Mouse (Mus musculus) hindbrain, embryonic 10.5 days (tissue): ENCODE results near the gene Vps37b. TPM values are rescaled to one million over a fixed set of nuclear protein-coding genes. Genes with fewer than 3 reads are reported as not detected.
A peak's percentile ranks its signal among the peaks of the same experiment; 100 is the strongest.

Experiments
- DNase-seq: peaks from one replicate; pipeline ENCODE4 v3.0.0-alpha.2; 2017; ENCODE audit warnings: low spot score
- H3K27ac ChIP-seq: fragments of 300-500 bp; sonication (generic); 2 replicates; pipeline ENCODE4 v1.5.1; 2016; ENCODE audit warnings: mild to moderate bottlenecking, moderate library complexity
- H3K27me3 ChIP-seq: fragments of 300-500 bp; sonication (generic); 2 replicates; pipeline ENCODE4 v1.6.1; 2016; ENCODE audit warnings: mild to moderate bottlenecking; ENCODE audit not compliant: poor library complexity, insufficient read depth, severe bottlenecking
- H3K36me3 ChIP-seq: fragments of 300-500 bp; sonication (generic); 2 replicates; pipeline ENCODE4 v1.6.1; 2016; ENCODE audit warnings: mild to moderate bottlenecking, moderate library complexity
- H3K4me1 ChIP-seq: fragments of 300-500 bp; sonication (generic); replicated peaks from 2 replicates; pipeline ENCODE4 v1.6.1; 2016; ENCODE audit warnings: mild to moderate bottlenecking
- H3K4me3 ChIP-seq: fragments of 300-500 bp; sonication (generic); 2 replicates; pipeline ENCODE4 v1.5.1; 2016; ENCODE audit warnings: mild to moderate bottlenecking, moderate library complexity
- H3K9me3 ChIP-seq: fragments of 300-500 bp; sonication (generic); 2 replicates; pipeline ENCODE4 v1.6.1; 2016; ENCODE audit warnings: mild to moderate bottlenecking, moderate library complexity
- WGBS: fragments of 180-500 bp; shearing (Covaris S2); methylation state at CpG from one replicate; pipeline ENCODE4 v1.1.7; 2016; 5-methylcytosine and 5-hydroxymethylcytosine counted together
- polyA plus RNA-seq: library from polyadenylated mRNA; unstranded; fragments of >200 nt; fragmentation: Nextera tagmentation; extraction: Ambion mirVana; gene quantifications from 2 replicates; pipeline ENCODE4 v1.2.1, GENCODE M21; 2016

The Vps37b gene
- polyA plus RNA-seq, 1 experiment from 2014 or later: 71.8 TPM

DNA sequence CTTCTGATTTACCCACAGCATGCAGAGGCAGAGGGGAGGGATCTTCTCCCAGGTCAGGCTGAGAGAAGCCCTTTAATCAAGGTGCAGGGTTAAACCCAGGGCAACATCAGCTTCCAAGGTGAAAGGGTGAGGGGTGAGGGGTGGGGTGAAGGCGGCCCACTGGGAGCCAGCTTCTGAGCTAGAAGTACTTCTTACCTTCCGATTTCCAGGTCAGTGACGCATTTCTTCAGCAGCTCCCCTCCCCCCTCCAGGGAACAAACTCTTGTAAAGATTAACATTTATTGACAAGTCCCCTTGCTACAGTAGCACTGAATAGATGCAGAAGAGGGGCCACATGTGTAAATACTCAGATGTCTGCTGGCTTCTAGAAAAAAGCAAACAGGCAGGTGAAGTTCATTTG lies 54.8 kb downstream of the Vps37b start:
- 45% methylated on average over 3 of the region's 3 CpGs for WGBS

DNA sequence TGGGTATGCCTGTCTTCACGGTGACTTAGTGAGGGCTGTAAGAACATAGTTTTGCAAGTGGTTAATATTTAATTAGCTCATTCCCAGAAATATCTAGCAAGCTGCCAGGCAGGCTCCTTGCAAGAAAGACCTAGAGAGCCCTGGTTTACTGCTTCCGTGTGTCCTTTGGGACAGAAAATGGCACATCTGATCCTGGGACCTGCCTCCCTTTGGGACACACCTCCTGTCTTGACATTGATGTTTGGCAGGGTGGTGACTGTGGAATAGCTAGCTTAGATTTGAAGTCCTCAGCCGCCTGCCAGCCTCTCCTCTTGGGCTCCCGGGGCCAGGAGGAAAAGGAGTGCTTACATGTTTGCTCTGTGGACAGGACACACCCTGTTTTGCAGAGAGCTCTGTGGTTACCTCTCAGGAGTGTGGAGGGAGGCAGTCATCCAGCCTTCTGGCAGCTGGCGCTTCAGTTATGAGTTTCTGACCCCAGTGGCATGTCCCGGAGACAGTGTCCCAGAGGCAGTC lies 56.3 kb downstream of the Vps37b start:
- Histone ChIP-seq H3K4me1 (peaks cover 57% of the 10 kb centered on the region), H3K27me3 (peaks cover 54% of the 10 kb centered on the region), H3K4me3 (no peak overlapping the region), H3K36me3 (no peaks in the 10 kb centered on the region), H3K9me3 (no peaks in the 10 kb centered on the region), H3K27ac (no peak overlapping the region)
- WGBS: 80% methylated on average over 6 of the region's 6 CpGs
- no peak for DNase-seq

More for the DNA sequence above, 54.8 kb downstream of the Vps37b start:
- Histone ChIP-seq H3K4me3 (no peak overlapping the region), H3K36me3 (no peaks in the 10 kb centered on the region), H3K9me3 (no peaks in the 10 kb centered on the region), H3K27ac (no peak overlapping the region), H3K4me1 (peaks cover 61% of the 10 kb centered on the region), H3K27me3 (peaks cover 43% of the 10 kb centered on the region)
- DNase-seq: no peak

GRCm38 (mm10) chr5:123974616-123975111 lies 57.4 kb downstream of the Vps37b start:
- no peak overlapping the region for H3K27ac ChIP-seq
- H3K4me3 ChIP-seq: peak overlapping the region; percentile 77
- WGBS: 40% methylated on average over 11 of the region's 11 CpGs
- peaks cover 59% of the 10 kb centered on the region for H3K27me3 ChIP-seq
- H3K9me3 ChIP-seq: no peaks in the 10 kb centered on the region
- H3K36me3 ChIP-seq: no peaks in the 10 kb centered on the region
- DNase-seq: no peak
- H3K4me1 ChIP-seq: peaks cover 53% of the 10 kb centered on the region

DNA sequence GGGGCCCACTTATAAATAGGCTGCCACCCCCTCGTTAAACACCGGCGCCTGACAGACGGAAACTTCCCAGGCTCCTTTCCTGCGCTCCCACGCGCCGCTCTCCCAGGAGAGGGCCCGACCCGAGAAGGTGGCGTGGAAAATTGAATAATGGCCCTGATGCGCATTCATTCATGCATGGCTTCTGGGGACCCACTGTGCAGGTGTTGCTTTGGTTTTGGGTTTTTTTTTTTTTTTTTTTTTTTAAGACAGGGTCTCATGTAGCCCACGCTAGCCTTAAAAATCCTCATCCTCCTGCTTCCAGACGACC lies 57.9 kb downstream of the Vps37b start:
- DNase-seq: no peak
- peaks cover 59% of the 10 kb centered on the region for H3K27me3 ChIP-seq
- peak overlapping the region; percentile 77 for H3K4me3 ChIP-seq
- H3K4me1 ChIP-seq: peaks cover 48% of the 10 kb centered on the region
- under 1% methylated on average over 14 of the region's 14 CpGs for WGBS
- H3K36me3 ChIP-seq: no peaks in the 10 kb centered on the region
- H3K27ac ChIP-seq: peak overlapping the region; percentile 86
- no peaks in the 10 kb centered on the region for H3K9me3 ChIP-seq

DNA sequence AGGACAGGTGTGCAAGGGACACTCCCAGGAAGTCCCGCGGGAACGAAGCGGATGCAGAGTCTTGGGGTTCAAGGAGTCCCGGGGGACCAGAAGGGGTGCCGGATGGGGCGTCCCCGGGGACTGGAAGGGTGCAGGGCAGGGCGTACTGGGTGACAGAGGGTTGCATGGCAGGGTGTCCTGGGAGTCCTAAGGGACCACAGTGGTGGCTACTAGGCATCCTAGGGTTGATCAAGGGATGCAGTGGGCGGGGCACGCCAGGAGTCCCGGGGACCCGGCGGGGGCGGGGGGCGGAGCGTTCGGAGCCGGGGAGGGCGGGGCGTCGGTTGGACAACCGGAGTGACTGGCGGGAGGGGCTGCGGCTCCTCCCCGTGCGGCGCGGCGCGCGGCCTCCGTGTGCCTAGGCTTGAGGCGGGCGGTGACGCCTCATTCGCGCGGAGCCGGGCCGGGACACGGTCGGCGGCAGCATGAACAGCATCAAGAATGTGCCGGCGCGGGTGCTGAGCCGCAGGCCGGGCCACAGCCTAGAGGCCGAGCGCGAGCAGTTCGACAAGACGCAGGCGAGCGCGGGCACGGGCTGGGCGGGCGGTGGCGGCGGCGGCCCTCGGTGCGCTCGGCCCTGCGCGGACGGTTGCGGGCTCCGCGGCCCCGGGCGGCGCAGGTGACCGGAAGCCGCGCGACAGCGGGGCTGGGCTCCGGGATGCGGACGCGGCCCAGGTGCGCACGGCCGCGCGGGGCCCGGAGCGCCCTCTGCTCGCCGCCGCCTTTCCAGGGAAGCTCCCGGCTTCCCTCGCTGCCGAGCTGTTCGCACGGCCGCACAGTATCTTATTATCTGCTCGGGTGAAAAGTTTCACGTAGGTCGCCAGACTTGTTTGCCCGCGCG lies 58.5 kb downstream of the Vps37b start, which contains the start of gene Hip1r:
TSS of gene Hip1r (plus strand) at position 330 of the 880 bp plus-strand sequence.
- WGBS: 2% methylated on average over 106 of the region's 106 CpGs
- DNase-seq: peak; percentile 70
- no peaks in the 10 kb centered on the region for H3K9me3 ChIP-seq
- peak within 1 kb of the TSS; percentile 86 for H3K27ac ChIP-seq
- peaks cover 48% of the 10 kb centered on the region for H3K4me1 ChIP-seq
- H3K36me3 ChIP-seq: no peaks in the 10 kb centered on the region
- peak within 1 kb of the TSS; percentile 77 for H3K4me3 ChIP-seq
- peaks cover 59% of the 10 kb centered on the region for H3K27me3 ChIP-seq

- H3K4me3 ChIP-seq: no peak overlapping the region
- H3K27me3 ChIP-seq: peaks cover 56% of the 10 kb centered on the region
- no peaks in the 10 kb centered on the region for H3K36me3 ChIP-seq
- H3K9me3 ChIP-seq: no peaks in the 10 kb centered on the region
- H3K4me1 ChIP-seq: peaks cover 44% of the 10 kb centered on the region
- no peak overlapping the region for H3K27ac ChIP-seq
- 62% methylated on average over 6 of the region's 6 CpGs for WGBS
- DNase-seq: no peak
These were observed 59.6 kb downstream of the Vps37b start for GRCm38 (mm10) chr5:123972453-123972852.

GRCm38 (mm10) chr5:123970576-123970975 lies 61.5 kb downstream of the Vps37b start:
- no peak for DNase-seq
- WGBS: 90% methylated on average over 4 of the region's 4 CpGs
- Histone ChIP-seq H3K36me3 (no peaks in the 10 kb centered on the region), H3K9me3 (no peaks in the 10 kb centered on the region), H3K27ac (no peak overlapping the region), H3K4me1 (peaks cover 30% of the 10 kb centered on the region), H3K4me3 (no peak overlapping the region), H3K27me3 (peaks cover 40% of the 10 kb centered on the region)

GRCm38 (mm10) chr5:123969216-123969615 lies 62.9 kb downstream of the Vps37b start:
- no peak for DNase-seq
- whole genome bisulfite sequencing: 75% methylated on average over 8 of the region's 8 CpGs
- H3K36me3 ChIP-seq: no peaks in the 10 kb centered on the region

DNA sequence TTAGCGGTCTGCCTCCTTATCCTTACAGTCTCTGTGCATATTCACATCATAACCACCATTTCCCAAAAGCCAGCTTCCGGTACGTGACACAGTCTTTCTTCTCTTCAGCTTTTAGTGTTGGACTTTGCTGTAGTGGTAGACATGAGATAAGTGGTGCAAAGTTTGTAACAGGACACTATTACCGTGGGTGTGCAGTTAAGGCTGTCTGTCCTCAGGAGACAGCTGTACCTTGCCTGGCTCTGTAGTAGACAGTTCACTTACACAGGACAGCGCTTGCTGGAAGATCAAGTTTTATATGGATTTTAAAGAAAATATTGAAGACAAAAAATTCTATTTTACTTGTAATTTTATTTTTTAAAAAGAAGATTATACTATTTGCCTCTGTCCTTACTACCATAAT lies 63.6 kb downstream of the Vps37b start:
- Histone ChIP-seq H3K36me3 (no peaks in the 10 kb centered on the region), H3K27ac (no peak overlapping the region), H3K4me1 (peaks cover 10% of the 10 kb centered on the region), H3K27me3 (peaks cover 26% of the 10 kb centered on the region), H3K9me3 (no peaks in the 10 kb centered on the region), H3K4me3 (no peak overlapping the region)
- no peak for DNase-seq
- WGBS: 89% methylated on average over 5 of the region's 5 CpGs

More at GRCm38 (mm10) chr5:123969216-123969615, 62.9 kb downstream of the Vps37b start:
- Histone ChIP-seq H3K4me3 (no peak overlapping the region), H3K4me1 (peaks cover 16% of the 10 kb centered on the region), H3K27me3 (peaks cover 27% of the 10 kb centered on the region), H3K9me3 (no peaks in the 10 kb centered on the region), H3K27ac (no peak overlapping the region)

GRCm38 (mm10) chr5:123966759-123967158 lies 65.3 kb downstream of the Vps37b start:
- Histone ChIP-seq H3K27me3 (peaks cover 14% of the 10 kb centered on the region; the same call in 1 of the 2 replicates), H3K27ac (no peak overlapping the region), H3K9me3 (no peaks in the 10 kb centered on the region), H3K36me3 (no peaks in the 10 kb centered on the region), H3K4me1 (0 out of 2 replicates have a peak, but pooled peaks cover 3% of the 10 kb centered on the region), H3K4me3 (no peak overlapping the region)
- DNase-seq: no peak
- WGBS: 94% methylated on average over 2 of the region's 2 CpGs

GRCm38 (mm10) chr5:123964208-123964607 lies 67.9 kb downstream of the Vps37b start:
- 96% methylated on average over 4 of the region's 4 CpGs for WGBS
- H3K4me3 ChIP-seq: no peak overlapping the region

DNA sequence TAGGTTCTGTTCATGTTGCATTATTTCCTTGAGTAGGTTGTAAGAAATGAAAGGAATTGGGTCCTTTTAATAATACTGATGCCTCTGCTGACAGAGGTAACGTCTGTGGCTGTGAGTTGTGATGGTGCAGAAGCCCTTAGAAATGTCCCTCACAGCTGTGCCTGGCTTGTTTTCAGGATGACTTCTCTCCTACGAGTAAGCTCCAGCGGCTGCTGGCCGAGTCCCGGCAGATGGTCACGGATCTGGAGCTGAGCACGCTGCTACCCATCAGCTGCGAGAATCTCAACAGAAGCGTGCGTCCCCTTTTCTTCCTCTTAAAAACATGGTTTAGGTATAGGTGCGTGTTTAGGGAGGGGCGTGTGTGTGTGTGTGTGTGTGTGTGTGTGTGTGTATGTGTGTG lies 71.0 kb downstream of the Vps37b start:
- H3K4me1 ChIP-seq: peaks cover 6% of the 10 kb centered on the region
- no peaks in the 10 kb centered on the region for H3K36me3 ChIP-seq
- no peak overlapping the region for H3K27ac ChIP-seq
- H3K4me3 ChIP-seq: no peak overlapping the region
- H3K27me3 ChIP-seq: no peaks in the 10 kb centered on the region
- H3K9me3 ChIP-seq: no peaks in the 10 kb centered on the region
- WGBS: 87% methylated on average over 12 of the region's 12 CpGs
- no peak for DNase-seq

More at GRCm38 (mm10) chr5:123964208-123964607, 67.9 kb downstream of the Vps37b start:
- no peak for DNase-seq
- H3K4me1 ChIP-seq: peaks cover 3% of the 10 kb centered on the region; the same call in 1 of the 2 replicates
- H3K9me3 ChIP-seq: no peaks in the 10 kb centered on the region
- H3K27ac ChIP-seq: no peak overlapping the region
- no peaks in the 10 kb centered on the region for H3K36me3 ChIP-seq
- no peaks in the 10 kb centered on the region for H3K27me3 ChIP-seq

GRCm38 (mm10) chr5:123960129-123960528 lies 71.9 kb downstream of the Vps37b start:
- 81% methylated on average over 8 of the region's 8 CpGs for WGBS
- Histone ChIP-seq H3K9me3 (no peaks in the 10 kb centered on the region), H3K27ac (no peak overlapping the region), H3K27me3 (no peaks in the 10 kb centered on the region), H3K4me1 (peaks cover 6% of the 10 kb centered on the region), H3K36me3 (no peaks in the 10 kb centered on the region), H3K4me3 (no peak overlapping the region)
- no peak for DNase-seq
